Mouse (Mus musculus) hindbrain, embryonic 13.5 days (tissue): ENCODE data around the gene Gm11361. TPM values are rescaled to one million over a fixed set of nuclear protein-coding genes. Genes with fewer than 3 reads are reported as not detected.
A peak's percentile ranks its signal among the peaks of the same experiment; 100 is the strongest.

ENCODE experiments used
- ATAC-seq: fragments of 200-750 bp; cut with Nextera tagmentation; 2 replicates; pipeline ENCODE4 v1.8.0; 2017; ENCODE audit warnings: moderate TSS enrichment; ENCODE audit not compliant: low FRiP score
- H3K27ac ChIP-seq: fragments of 300-500 bp; sonication (generic); 2 replicates; pipeline ENCODE4 v1.5.1; 2015; ENCODE audit warnings: inconsistent platforms, mild to moderate bottlenecking, moderate library complexity
- H3K27me3 ChIP-seq: fragments of 300-500 bp; sonication (generic); 2 replicates; pipeline ENCODE4 v1.6.1; 2015; ENCODE audit warnings: mild to moderate bottlenecking, inconsistent platforms
- H3K36me3 ChIP-seq: fragments of 300-500 bp; sonication (generic); 2 replicates; pipeline ENCODE4 v1.6.1; 2015; ENCODE audit warnings: mild to moderate bottlenecking, inconsistent platforms
- H3K4me1 ChIP-seq: fragments of 300-500 bp; sonication (generic); replicated peaks from 2 replicates; pipeline ENCODE4 v1.6.1; 2015; ENCODE audit warnings: inconsistent platforms
- H3K4me2 ChIP-seq: fragments of 300-500 bp; sonication (generic); 2 replicates; pipeline ENCODE4 v1.6.1; 2015; ENCODE audit warnings: inconsistent platforms, mild to moderate bottlenecking, moderate library complexity
- H3K4me3 ChIP-seq: fragments of 300-500 bp; sonication (generic); 2 replicates; pipeline ENCODE4 v1.5.1; 2015; ENCODE audit warnings: mild to moderate bottlenecking, inconsistent platforms
- H3K9ac ChIP-seq: fragments of 300-500 bp; sonication (generic); 2 replicates; pipeline ENCODE4 v1.6.1; 2015; ENCODE audit warnings: mild to moderate bottlenecking, inconsistent platforms
- H3K9me3 ChIP-seq: fragments of 300-500 bp; sonication (generic); 2 replicates; pipeline ENCODE4 v1.6.1; 2016; ENCODE audit warnings: inconsistent platforms
- WGBS: fragments of 180-500 bp; shearing (Covaris S2); methylation state at CpG from one replicate; pipeline ENCODE4 v1.1.7; 2015; 5-methylcytosine and 5-hydroxymethylcytosine counted together
- polyA plus RNA-seq: library from polyadenylated mRNA; unstranded; fragments of >200 nt; fragmentation: Nextera tagmentation; extraction: Ambion mirVana; gene quantifications from 2 replicates; pipeline ENCODE4 v1.2.1, GENCODE M21; 2015

Gm11361 gene
- polyA plus RNA-seq, result 2.6 and 4.4 TPM in 2 replicates

GRCm38 (mm10) chr13:28257228-28257627, at the start of gene Gm11361:
Gene Gm11361 (plus strand): TSS chr13:28257528.
- Histone ChIP-seq H3K4me1 (no peaks in the 10 kb centered on the region), H3K9ac (no peak within 1 kb of the TSS), H3K36me3 (no peaks in the 10 kb centered on the region), H3K4me2 (no peak within 1 kb of the TSS), H3K4me3 (no peak within 1 kb of the TSS), H3K9me3 (no peaks in the 10 kb centered on the region), H3K27me3 (no peaks in the 10 kb centered on the region), H3K27ac (no peak within 1 kb of the TSS)
- no peak for ATAC-seq
- WGBS, result 97% methylated on average over 3 of the region's 3 CpGs

- H3K9ac ChIP-seq, result no peak overlapping the region
- ATAC-seq, result no peak
- no peaks in the 10 kb centered on the region for H3K27me3 ChIP-seq
- no peak overlapping the region for H3K4me3 ChIP-seq
- no peaks in the 10 kb centered on the region for H3K9me3 ChIP-seq
- H3K27ac ChIP-seq, result no peak overlapping the region
- 17% methylated on average over 1 of the region's 1 CpGs for WGBS
- H3K36me3 ChIP-seq, result no peaks in the 10 kb centered on the region
- no peaks in the 10 kb centered on the region for H3K4me1 ChIP-seq
- no peak overlapping the region for H3K4me2 ChIP-seq
Observed at GRCm38 (mm10) chr13:28264399-28264798, 7.1 kb downstream of the Gm11361 start.

GRCm38 (mm10) chr13:28287368-28287767, 30.0 kb downstream of the Gm11361 start:
- WGBS, result 95% methylated on average over 3 of the region's 3 CpGs
- no peaks in the 10 kb centered on the region for H3K27me3 ChIP-seq
- H3K4me1 ChIP-seq, result no peaks in the 10 kb centered on the region
- no peaks in the 10 kb centered on the region for H3K36me3 ChIP-seq
- no peak overlapping the region for H3K4me2 ChIP-seq
- no peak overlapping the region for H3K27ac ChIP-seq
- H3K9me3 ChIP-seq, result no peaks in the 10 kb centered on the region
- no peak overlapping the region for H3K4me3 ChIP-seq
- H3K9ac ChIP-seq, result no peak overlapping the region
- ATAC-seq, result no peak

- H3K4me2 ChIP-seq, result peak overlapping the region; percentile 26; the same call in 1 of the 2 replicates
- 69% methylated on average over 4 of the region's 4 CpGs for WGBS
Observed at GRCm38 (mm10) chr13:28294272-28294671, 36.9 kb downstream of the Gm11361 start.

GRCm38 (mm10) chr13:28294757-28295361, 37.5 kb downstream of the Gm11361 start:
- H3K9me3 ChIP-seq, result no peaks in the 10 kb centered on the region
- peak overlapping the region; percentile 26 for H3K4me2 ChIP-seq
- no peaks in the 10 kb centered on the region for H3K27me3 ChIP-seq
- ATAC-seq, result peak; percentile 90
- 0 out of 2 replicates have a peak overlapping the region, but pooled peaks have one; percentile 2 for H3K9ac ChIP-seq
- H3K27ac ChIP-seq, result peak overlapping the region; percentile 87
- peaks cover 30% of the 10 kb centered on the region for H3K4me1 ChIP-seq
- WGBS, result 3% methylated on average over 3 of the region's 3 CpGs
- no peak overlapping the region for H3K4me3 ChIP-seq
- no peaks in the 10 kb centered on the region for H3K36me3 ChIP-seq

More at GRCm38 (mm10) chr13:28294272-28294671, 36.9 kb downstream of the Gm11361 start:
- ATAC-seq, result no peak
- Histone ChIP-seq H3K9ac (no peak overlapping the region), H3K9me3 (no peaks in the 10 kb centered on the region), H3K4me1 (peaks cover 30% of the 10 kb centered on the region), H3K36me3 (no peaks in the 10 kb centered on the region), H3K4me3 (no peak overlapping the region), H3K27ac (peak overlapping the region; percentile 87), H3K27me3 (no peaks in the 10 kb centered on the region)

GRCm38 (mm10) chr13:28295492-28295891, 38.2 kb downstream of the Gm11361 start:
- peak overlapping the region; percentile 69 for H3K27ac ChIP-seq
- peak; percentile 75 for ATAC-seq
- H3K4me3 ChIP-seq, result no peak overlapping the region
- H3K4me2 ChIP-seq, result peak overlapping the region; percentile 11
- no peaks in the 10 kb centered on the region for H3K36me3 ChIP-seq
- H3K4me1 ChIP-seq, result peaks cover 30% of the 10 kb centered on the region
- H3K9ac ChIP-seq, result no peak overlapping the region
- H3K9me3 ChIP-seq, result no peaks in the 10 kb centered on the region
- 27% methylated on average over 5 of the region's 5 CpGs for WGBS
- H3K27me3 ChIP-seq, result no peaks in the 10 kb centered on the region

GRCm38 (mm10) chr13:28297098-28297497, 39.8 kb downstream of the Gm11361 start:
- H3K4me1 ChIP-seq, result peaks cover 30% of the 10 kb centered on the region
- ATAC-seq, result no peak
- H3K36me3 ChIP-seq, result no peaks in the 10 kb centered on the region
- H3K27ac ChIP-seq, result no peak overlapping the region
- no peak overlapping the region for H3K9ac ChIP-seq
- no peaks in the 10 kb centered on the region for H3K9me3 ChIP-seq
- no peak overlapping the region for H3K4me2 ChIP-seq
- no peaks in the 10 kb centered on the region for H3K27me3 ChIP-seq
- H3K4me3 ChIP-seq, result no peak overlapping the region
- WGBS, result 91% methylated on average over 2 of the region's 2 CpGs

- Histone ChIP-seq H3K27me3 (no peaks in the 10 kb centered on the region), H3K27ac (no peak overlapping the region), H3K4me3 (no peak overlapping the region), H3K36me3 (no peaks in the 10 kb centered on the region), H3K4me1 (peaks cover 30% of the 10 kb centered on the region), H3K9ac (no peak overlapping the region; the same call in 1 of the 2 replicates), H3K9me3 (no peaks in the 10 kb centered on the region), H3K4me2 (no peak overlapping the region)
- no peak for ATAC-seq
- 52% methylated on average over 2 of the region's 2 CpGs for WGBS
Observed at GRCm38 (mm10) chr13:28297577-28297976, 40.2 kb downstream of the Gm11361 start.

Other genes with a start within 250 kb of the Gm11361 start
- not detected in 2 replicates for gene Prl4a1, start 241.3 kb upstream of the Gm11361 start, polyA plus RNA-seq
- not detected in 2 replicates for gene Prl5a1, start 115.0 kb upstream of the Gm11361 start, polyA plus RNA-seq